Mouse (Mus musculus) heart, postnatal 10 days (tissue): ENCODE results near the gene Asic4. TPM values are rescaled to one million over a fixed set of nuclear protein-coding genes. Genes with fewer than 3 reads are reported as not detected.

ENCODE experiments used
- DNase-seq, 2 experiments: peaks; one replicate each; pipeline ENCODE4 v3.0.0; 2021
- intact Hi-C: fragments of 180-260 bp; cut with DNase I; formaldehyde crosslinking; loops from one replicate; pipeline ENCODE4 v1.15.1; 2025
- total RNA-seq, 2 experiments: library from RNA; stranded (reverse); gene quantifications; 2 replicates each; pipeline ENCODE4 v1.2.3; 2021

Asic4 gene
- total RNA-seq, 2 experiments from 2014 or later = not detected

- intact Hi-C loops = no loop called here
- peak; percentile 56 to 60 for DNase-seq
Observed at GRCm38 (mm10) chr1:75458789-75459684, 8.8 kb downstream of the Asic4 start.

- DNase-seq = no peak
- intact Hi-C loops = no loop called here
Observed at GRCm38 (mm10) chr1:75460297-75460696, 10.1 kb downstream of the Asic4 start.

DNA sequence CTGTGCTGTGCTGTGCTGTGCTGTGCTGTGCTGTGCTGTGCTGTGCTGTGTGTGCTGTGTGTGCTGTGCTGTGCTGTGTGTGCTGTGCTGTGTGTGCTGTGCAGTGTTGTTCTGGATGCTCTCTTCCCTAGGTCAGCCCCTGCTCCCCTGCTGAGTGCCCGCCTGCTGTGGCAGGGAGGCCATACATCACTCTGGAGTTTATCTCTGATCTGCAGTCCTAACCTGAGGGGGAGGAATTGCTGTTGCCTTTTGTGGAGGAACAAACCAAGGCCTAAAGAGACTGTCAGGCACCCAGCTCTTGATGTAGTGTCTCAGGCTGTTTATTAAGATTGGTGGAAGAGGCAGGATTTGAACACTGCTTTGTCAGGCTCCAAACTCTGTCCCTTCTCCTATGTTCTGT is 12.4 kb downstream of the Asic4 start:
- DNase-seq = no peak
- intact Hi-C loops = no loop called here

GRCm38 (mm10) chr1:75463652-75464204 is 13.5 kb downstream of the Asic4 start:
- DNase-seq = no peak
- intact Hi-C loops = no loop called here

DNA sequence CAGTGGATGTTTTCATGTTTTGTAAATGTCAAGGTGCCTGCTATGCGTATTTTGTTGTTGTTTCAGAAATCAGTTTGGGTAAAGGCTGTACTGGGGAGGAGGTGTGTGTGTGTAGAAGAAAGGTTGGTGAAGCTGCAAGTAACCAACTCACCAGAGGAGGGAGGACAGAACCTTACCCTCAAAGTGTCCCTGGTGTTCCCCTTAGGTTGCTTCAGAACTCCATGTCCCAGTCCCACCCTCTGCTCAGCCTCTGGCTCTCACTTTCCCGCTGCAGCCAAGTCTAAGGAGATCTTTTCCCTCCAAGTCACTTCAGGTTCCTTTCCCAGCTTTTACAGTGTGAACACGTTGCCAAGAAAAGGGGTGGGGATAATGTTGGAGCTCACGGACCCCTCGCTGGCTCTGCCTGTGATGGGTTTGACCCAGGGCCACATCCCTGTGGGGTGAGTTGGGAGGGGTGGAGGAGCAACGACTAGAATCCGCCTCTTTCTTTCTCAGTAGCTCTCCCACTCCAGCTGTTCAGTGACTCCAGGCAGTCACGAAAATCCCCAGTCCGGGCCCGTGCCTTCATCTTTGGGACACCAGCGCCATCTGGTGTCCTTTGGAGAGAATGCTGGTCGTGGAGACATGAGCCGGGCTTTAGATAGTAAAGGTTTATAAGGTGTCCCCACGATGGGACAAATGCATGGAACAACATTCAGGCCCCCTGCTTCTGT is 17.1 kb downstream of the Asic4 start:
- DNase-seq = peak; percentile 83 to 90
- intact Hi-C loops = loop anchor here (1.0 to 2.0 kb wide), 3 partner anchors 22 to 124 kb away; no protein-coding TSS in a partner anchor

DNA sequence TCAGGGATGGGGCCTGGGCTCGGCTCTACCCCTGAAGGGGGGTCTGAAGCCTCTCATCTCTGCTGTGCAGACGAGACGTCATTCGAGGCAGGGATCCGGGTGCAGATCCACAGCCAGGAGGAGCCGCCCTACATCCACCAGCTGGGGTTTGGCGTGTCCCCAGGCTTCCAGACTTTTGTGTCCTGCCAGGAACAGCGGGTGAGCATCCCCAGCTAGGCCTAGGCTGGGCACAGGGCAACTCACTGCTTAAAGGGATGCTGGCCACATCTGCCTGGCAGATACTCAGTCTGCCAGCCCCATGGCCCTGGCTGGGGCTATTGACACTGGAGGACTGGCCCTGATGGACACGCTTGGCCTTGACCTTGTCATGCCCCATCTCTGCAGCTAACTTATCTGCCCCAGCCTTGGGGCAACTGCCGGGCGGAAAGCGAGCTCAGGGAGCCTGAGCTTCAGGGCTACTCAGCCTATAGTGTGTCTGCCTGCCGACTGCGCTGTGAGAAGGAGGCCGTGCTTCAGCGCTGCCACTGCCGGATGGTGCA is 19.1 kb downstream of the Asic4 start:
- intact Hi-C loops = no loop called here
- DNase-seq = no peak

DNA sequence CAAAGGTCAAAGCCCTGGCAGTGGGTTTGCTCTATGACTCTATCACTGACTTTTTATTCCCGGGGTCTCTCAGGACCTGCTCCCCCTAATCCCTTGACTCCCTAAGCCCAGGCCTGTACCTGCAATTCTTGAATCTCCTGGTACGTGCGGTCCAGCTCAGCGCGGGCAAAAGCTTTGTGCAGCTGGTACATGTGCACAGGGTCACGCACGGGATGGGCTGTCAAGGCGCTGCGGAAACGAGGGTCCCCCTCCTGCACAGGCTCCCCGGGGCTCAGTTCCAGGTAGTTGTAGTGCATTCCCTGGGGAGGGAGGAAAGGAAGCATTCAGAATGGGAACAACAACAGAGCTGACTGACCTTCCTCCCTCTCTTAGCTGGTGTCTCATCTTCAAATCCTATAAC is 26.2 kb downstream of the Asic4 start:
- intact Hi-C loops = no loop called here
- no peak for DNase-seq

GRCm38 (mm10) chr1:75477264-75477965 is 27.2 kb downstream of the Asic4 start:
- intact Hi-C loops = loop anchor here (1.0 kb wide), 1 partner anchor 120 kb away; no protein-coding TSS in a partner anchor
- DNase-seq = peak; percentile 88 to 91

DNA sequence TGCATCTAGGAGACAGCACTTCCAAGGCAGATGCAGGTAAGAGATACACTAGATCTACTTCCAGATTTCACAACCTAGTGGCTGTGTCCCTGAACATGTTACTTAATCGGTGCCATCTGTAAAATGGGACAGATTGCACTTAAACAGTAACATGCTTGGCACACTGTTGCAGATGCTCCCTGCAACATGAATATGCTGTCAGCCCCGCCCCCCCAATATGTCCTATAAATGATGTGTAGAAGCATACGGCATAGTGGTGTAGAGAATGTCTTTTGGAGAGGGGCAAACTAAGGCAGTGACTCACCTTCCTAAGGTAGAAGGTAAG is 27.7 kb downstream of the Asic4 start:
- intact Hi-C loops = loop anchor here (1.0 kb wide), 2 partner anchors 81 to 119 kb away; no protein-coding TSS in a partner anchor

GRCm38 (mm10) chr1:75478497-75478896 is 28.3 kb downstream of the Asic4 start:
- intact Hi-C loops = loop anchor here (1.0 kb wide), 1 partner anchor 81 kb away; no protein-coding TSS in a partner anchor
- DNase-seq = peak; percentile 60 to 67

More for the DNA sequence above, 27.7 kb downstream of the Asic4 start:
- no peak for DNase-seq

DNA sequence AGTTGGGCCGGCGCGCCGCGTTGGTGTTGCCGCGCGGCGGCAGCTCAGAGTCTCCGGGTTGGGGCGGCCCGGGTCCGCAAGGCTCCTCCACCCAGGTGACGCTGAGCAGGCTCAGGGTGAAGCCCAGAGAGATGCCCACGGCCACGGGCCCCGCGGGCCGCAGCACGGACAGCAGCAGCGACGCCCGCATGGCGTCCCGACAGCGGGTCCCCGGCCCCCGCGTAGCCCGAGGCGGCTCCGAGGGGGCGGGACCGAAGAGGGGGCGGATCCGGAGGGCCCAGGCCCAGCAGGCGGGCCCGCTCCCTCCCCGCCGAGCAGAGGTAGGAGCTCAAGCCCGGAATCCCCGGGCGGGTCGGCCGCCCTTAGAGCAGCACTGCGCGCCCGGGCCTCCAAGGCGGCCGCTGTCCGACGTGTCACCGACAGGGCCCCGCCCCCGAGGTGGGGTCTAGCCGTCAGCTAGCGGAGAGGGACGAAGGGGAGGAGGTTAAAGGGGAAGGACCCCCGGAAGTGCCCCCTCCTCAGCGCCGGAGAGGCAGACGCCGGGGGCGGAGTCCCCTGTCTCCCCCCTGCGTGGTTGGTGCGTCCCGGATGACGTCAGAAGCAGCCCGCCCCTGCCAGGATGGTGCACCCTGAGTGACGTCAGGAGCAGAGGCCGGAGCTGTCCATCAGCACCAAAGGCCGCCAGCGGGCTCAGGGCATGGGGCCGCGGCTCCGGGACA is 28.8 kb downstream of the Asic4 start, which contains the start of the genes Chpf and Tmem198:
Gene Chpf (minus strand): TSS at position 392 of the 719 bp plus-strand sequence.
Gene Tmem198 (plus strand): TSS at position 617 of the 719 bp plus-strand sequence.
- intact Hi-C loops = loop anchor here (1.0 kb wide), 1 partner anchor 80 kb away; no protein-coding TSS in a partner anchor
- peak; percentile 98 for DNase-seq

- no peak for DNase-seq
- intact Hi-C loops = no loop called here
Observed at GRCm38 (mm10) chr1:75479635-75479989, 29.4 kb downstream of the Asic4 start.

DNA sequence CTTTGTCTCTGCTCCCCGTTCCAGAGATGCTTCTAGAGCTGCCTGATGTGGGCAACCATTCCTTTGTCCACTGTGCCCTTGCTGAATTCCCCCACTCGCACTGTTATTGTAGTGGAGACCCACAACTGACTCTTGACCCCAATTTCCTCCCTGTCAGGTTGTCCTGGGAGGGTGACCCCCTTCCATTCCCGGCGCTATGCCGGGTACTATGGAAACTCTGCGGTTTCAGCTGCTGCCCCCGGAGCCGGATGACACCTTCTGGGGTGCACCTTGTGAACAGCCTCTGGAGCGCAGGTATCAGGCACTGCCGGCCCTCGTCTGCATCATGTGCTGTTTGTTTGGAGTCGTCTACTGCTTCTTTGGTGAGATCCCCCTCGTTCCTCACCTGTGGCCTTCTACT is 29.8 kb downstream of the Asic4 start:
- no peak for DNase-seq
- intact Hi-C loops = no loop called here

DNA sequence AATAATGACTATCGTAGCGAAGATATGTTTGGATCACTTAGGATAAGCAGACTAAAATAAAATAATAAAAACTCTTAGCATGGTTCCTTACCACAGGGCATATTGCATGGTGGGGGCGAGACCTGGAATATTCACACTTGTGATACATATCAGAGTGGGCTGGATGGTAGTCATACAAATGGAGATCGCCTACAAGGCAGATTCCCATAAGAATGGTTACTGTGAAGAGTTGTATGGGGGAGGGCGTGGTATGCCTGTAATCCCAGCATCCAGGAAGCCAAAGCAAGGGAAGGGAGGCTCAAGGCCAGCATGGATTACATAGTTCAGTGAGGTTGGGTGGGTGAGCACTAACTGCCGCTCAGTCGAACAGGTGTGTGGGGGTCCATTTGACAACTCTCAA is 30.5 kb downstream of the Asic4 start:
- no peak for DNase-seq
- intact Hi-C loops = no loop called here

GRCm38 (mm10) chr1:75486561-75486960 is 36.3 kb downstream of the Asic4 start:
- DNase-seq = no peak
- intact Hi-C loops = no loop called here

- intact Hi-C loops = no loop called here
- DNase-seq = no peak
Observed at GRCm38 (mm10) chr1:75487040-75487404, 36.8 kb downstream of the Asic4 start.

GRCm38 (mm10) chr1:75487405-75488161 is 37.3 kb downstream of the Asic4 start:
- intact Hi-C loops = no loop called here
- DNase-seq = peak in 1 of 2 experiments; percentile 48

GRCm38 (mm10) chr1:75490785-75491551 is 40.7 kb downstream of the Asic4 start:
- no peak for DNase-seq
- intact Hi-C loops = no loop called here
